8 mouse cellular contexts compared by ENCODE assay signal in the genomic region with DNA sequence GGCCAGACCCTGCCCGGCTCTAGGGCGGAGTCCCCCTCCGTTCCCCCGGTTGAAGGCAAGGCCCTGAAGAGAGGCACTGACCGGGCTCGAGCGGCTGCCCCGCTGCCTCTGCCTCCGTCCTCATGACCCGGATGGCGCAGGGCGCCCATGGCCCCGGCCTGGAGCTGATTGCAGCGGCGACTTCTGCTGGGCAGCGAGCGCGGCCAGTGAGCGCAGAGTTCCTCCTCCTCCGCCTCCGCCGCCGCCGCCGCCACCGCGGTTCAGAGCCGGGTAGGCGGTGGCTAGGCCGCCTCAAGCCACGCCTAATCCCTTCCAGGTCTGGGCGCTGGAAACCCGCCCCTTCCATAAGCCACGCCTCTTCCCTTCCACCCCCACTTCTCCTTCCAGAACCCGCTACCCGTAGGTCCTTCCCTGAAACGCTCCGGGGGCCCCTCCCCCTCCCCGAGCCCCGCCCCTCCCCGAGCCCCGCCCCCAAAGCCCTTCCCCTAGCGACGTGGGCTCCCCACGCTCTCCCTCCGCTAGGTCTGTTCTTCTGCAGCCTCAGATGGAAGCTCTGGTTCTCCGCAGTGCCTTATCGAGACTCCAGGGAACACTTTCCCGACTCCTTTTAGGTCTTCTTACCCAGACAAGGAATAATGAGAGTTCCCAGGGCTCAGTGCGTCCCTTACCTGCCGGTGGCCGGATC. TPM values are rescaled to one million over a fixed set of nuclear protein-coding genes. Genes with fewer than 3 reads are reported as not detected.
DNase-seq lines count a peak whose midpoint lies in the region; ATAC-seq and TF ChIP-seq lines count a peak whose summit lies in the region.

Gene Snrpd3 (plus strand): TSS at position 479 of the 685 bp plus-strand sequence.

- TF ChIP-seq EP300 in heart, adult 2 months (IDR thresholded peaks at IDR 0.05; ENCODE audit: insufficient read depth, low read depth, low read length), result no peak

- intact Hi-C loops in heart, adult 2 months (cut with DNase I), result loop anchor here (2.0 kb wide), 1 partner anchor 304 kb away; the partner anchor contains the start of gene Specc1l

- peak; percentile 69 for TF ChIP-seq POLR2A in heart, adult 2 months (IDR thresholded peaks at IDR 0.05; ENCODE audit: insufficient read depth, low read depth, low read length)

- H3K79me2 ChIP-seq in heart, adult 2 months (replicated peaks; ENCODE audit: control insufficient read depth, insufficient read depth, low read length), result peaks cover 1% of the 10 kb centered on the region; the same call in 1 of the 2 replicates

- DNase-seq in 3134 (ENCODE audit: extremely low read depth, insufficient read length, low spot score), result peak; percentile 91
- peak; percentile 95 to 96 for DNase-seq in adrenal gland, postnatal 36 days
- DNase-seq in heart, adult 2 months, result peak; percentile 92 to 97
- DNase-seq in kidney, adult 8-10 months, result peak; percentile 95 to 97
- DNase-seq in spleen, postnatal 10 days (ENCODE audit: low spot score in 2 of 2), result peak; percentile 91 to 96

- TF ChIP-seq CTCF in heart, adult 2 months (IDR thresholded peaks at IDR 0.05), result no peak

- peak; percentile 96 for ATAC-seq in embryonic facial prominence, embryonic 13.5 days (ENCODE audit: insufficient number of reproducible peaks, insufficient read depth, low FRiP score, low TSS enrichment, low read depth)
- ATAC-seq in limb, embryonic 13.5 days (ENCODE audit: low FRiP score, low read depth), result peak; percentile 97
- peak; percentile 94 for ATAC-seq in midbrain, embryonic 16.5 days

- peak within 1 kb of the TSS; percentile 79 for H3K4me2 ChIP-seq in embryonic facial prominence, embryonic 13.5 days
- peak within 1 kb of the TSS; percentile 95 for H3K4me2 ChIP-seq in limb, embryonic 13.5 days (replicated peaks)
- H3K4me2 ChIP-seq in midbrain, embryonic 16.5 days (ENCODE audit: low read length), result peak within 1 kb of the TSS; percentile 77

- H3K4me1 ChIP-seq in embryonic facial prominence, embryonic 13.5 days, result peaks cover 30% of the 10 kb centered on the region
- peaks cover 15% of the 10 kb centered on the region for H3K4me1 ChIP-seq in heart, adult 2 months (ENCODE audit: control insufficient read depth, insufficient read depth, low read length)
- H3K4me1 ChIP-seq in limb, embryonic 13.5 days, result peaks cover 28% of the 10 kb centered on the region
- H3K4me1 ChIP-seq in midbrain, embryonic 16.5 days (ENCODE audit: control insufficient read depth, insufficient read depth, low read length), result peaks cover 39% of the 10 kb centered on the region

- H3K36me3 ChIP-seq in embryonic facial prominence, embryonic 13.5 days, result peaks cover 33% of the 10 kb centered on the region
- peaks cover 9% of the 10 kb centered on the region for H3K36me3 ChIP-seq in heart, adult 2 months (ENCODE audit: control insufficient read depth, insufficient read depth, low read length)
- peaks cover 37% of the 10 kb centered on the region for H3K36me3 ChIP-seq in limb, embryonic 13.5 days
- peaks cover 5% of the 10 kb centered on the region; the same call in 1 of the 2 replicates for H3K36me3 ChIP-seq in midbrain, embryonic 16.5 days (ENCODE audit: control insufficient read depth, insufficient read depth, low read length)

- peak within 1 kb of the TSS; percentile 97 for H3K9ac ChIP-seq in embryonic facial prominence, embryonic 13.5 days
- peak within 1 kb of the TSS; percentile 97 for H3K9ac ChIP-seq in heart, adult 2 months (ENCODE audit: low read depth, low read length)
- peak within 1 kb of the TSS; percentile 89 for H3K9ac ChIP-seq in limb, embryonic 13.5 days
- H3K9ac ChIP-seq in midbrain, embryonic 16.5 days (ENCODE audit: low read depth, low read length), result peak within 1 kb of the TSS; percentile 97

- H3K4me3 ChIP-seq in embryonic facial prominence, embryonic 13.5 days, result peak within 1 kb of the TSS; percentile 87
- H3K4me3 ChIP-seq in heart, adult 2 months, result peak within 1 kb of the TSS; percentile 98
- peak within 1 kb of the TSS; percentile 68 for H3K4me3 ChIP-seq in limb, embryonic 13.5 days
- H3K4me3 ChIP-seq in midbrain, embryonic 16.5 days (ENCODE audit: low read depth, low read length), result peak within 1 kb of the TSS; percentile 85

- no peaks in the 10 kb centered on the region for H3K9me3 ChIP-seq in embryonic facial prominence, embryonic 13.5 days
- no peaks in the 10 kb centered on the region for H3K9me3 ChIP-seq in limb, embryonic 13.5 days
- no peaks in the 10 kb centered on the region for H3K9me3 ChIP-seq in midbrain, embryonic 16.5 days (replicated peaks; ENCODE audit: control insufficient read depth, low read length, poor library complexity, severe bottlenecking)

- H3K27me3 ChIP-seq in embryonic facial prominence, embryonic 13.5 days, result no peaks in the 10 kb centered on the region
- no peaks in the 10 kb centered on the region for H3K27me3 ChIP-seq in heart, adult 2 months (ENCODE audit: control insufficient read depth, insufficient read depth, low read length)
- H3K27me3 ChIP-seq in limb, embryonic 13.5 days, result no peaks in the 10 kb centered on the region
- H3K27me3 ChIP-seq in midbrain, embryonic 16.5 days (ENCODE audit: control insufficient read depth, insufficient read depth, low read depth, low read length), result no peaks in the 10 kb centered on the region

- H3K27ac ChIP-seq in embryonic facial prominence, embryonic 13.5 days, result peak within 1 kb of the TSS; percentile 99
- H3K27ac ChIP-seq in heart, adult 2 months, result peak within 1 kb of the TSS; percentile 99
- peak within 1 kb of the TSS; percentile 96 for H3K27ac ChIP-seq in limb, embryonic 13.5 days
- H3K27ac ChIP-seq in midbrain, embryonic 16.5 days (ENCODE audit: low read length), result peak within 1 kb of the TSS; percentile 92

- WGBS in embryonic facial prominence, embryonic 13.5 days, result under 1% methylated on average over 33 of the region's 52 CpGs
- WGBS in heart, adult 2 months, result under 1% methylated on average over 51 of the region's 52 CpGs
- WGBS in limb, embryonic 13.5 days, result 1% methylated on average over 39 of the region's 52 CpGs
- WGBS in midbrain, embryonic 16.5 days, result 0% methylated on average over 37 of the region's 52 CpGs

RNA-seq across cellular contexts. Expression of gene Snrpd3, which starts in this region (rescaled TPM):
- total RNA-seq in adrenal gland, postnatal 36 days (2021), result 10 to 100 TPM; 81.9 to 98.1 TPM
- 194 and 214 TPM in 2 replicates for polyA plus RNA-seq in embryonic facial prominence, embryonic 13.5 days (2015; fragmentation: Nextera tagmentation; extraction: Ambion mirVana)
- total RNA-seq in heart, adult 2 months (2021), result 10 to 100 TPM; 61.1 to 65.8 TPM
- 20.8 and 24.8 TPM in 2 replicates for polyA plus RNA-seq in heart, adult 2 months (2012; rRNA removed)
- polyA plus RNA-seq in limb, embryonic 13.5 days (2015; fragmentation: Nextera tagmentation; extraction: Ambion mirVana), result 192 and 209 TPM in 2 replicates
- polyA plus RNA-seq in midbrain, embryonic 16.5 days (2015; fragmentation: Nextera tagmentation; extraction: Ambion mirVana), result 125 and 136 TPM in 2 replicates

Comparison
In these comparisons a context has a peak if more than half of its experiments do, and no peak if none do; other contexts are left out.
1. Peak in every context shown above with its lines: DNase-seq, ATAC-seq, H3K4me3 ChIP-seq and H3K27ac ChIP-seq.